32 mouse cellular contexts compared by ENCODE assay signal in genomic region chr1:74314796-74315195, GRCm38 (mm10). TPM values are rescaled to one million over a fixed set of nuclear protein-coding genes. Genes with fewer than 3 reads are reported as not detected.
"Had no signal": no experiment of that assay in that cellular context is flagged by ENCODE, and none has a peak within 500 bp of the region (broad histone marks: within the 10 kb centered on the region; RNA-seq: fewer than 3 reads in every experiment).

No protein-coding gene starts in this region.

- H3K4me3 ChIP-seq: heart, embryonic 10.5 days; heart, embryonic 12.5 days; hindbrain, embryonic 10.5 days; hindbrain, embryonic 12.5 days; intestine, embryonic 15.5 days; left cerebral cortex, adult 2 months; limb, embryonic 10.5 days; limb, embryonic 12.5 days; liver, embryonic 13.5 days; liver, embryonic 15.5 days had no signal

- DNase-seq: gastrocnemius, postnatal 10 days; gastrocnemius, postnatal 25 days; heart, postnatal 14 days; heart, postnatal 4 days; kidney, adult 2 months; kidney, adult 9 months; kidney, postnatal 10 days; kidney, postnatal 25 days; kidney, postnatal 4 days; liver; liver, embryonic 13.5 days; liver, postnatal 0 days had no signal

- H3K27ac ChIP-seq: heart, embryonic 10.5 days; hindbrain, embryonic 10.5 days; hindbrain, embryonic 12.5 days; hindbrain, embryonic 14.5 days; intestine, embryonic 15.5 days; left cerebral cortex, adult 2 months; limb, embryonic 10.5 days; limb, embryonic 12.5 days; liver, embryonic 13.5 days; liver, embryonic 15.5 days had no signal

- H3K9ac ChIP-seq: heart, embryonic 12.5 days; hindbrain, embryonic 12.5 days; hindbrain, embryonic 14.5 days; intestine, embryonic 15.5 days; limb, embryonic 12.5 days; liver, embryonic 13.5 days; liver, embryonic 15.5 days; liver, postnatal 0 days had no signal

- H3K27me3 ChIP-seq: heart, embryonic 12.5 days; hindbrain, embryonic 12.5 days; intestine, embryonic 15.5 days; limb, embryonic 12.5 days; liver, embryonic 13.5 days; liver, embryonic 15.5 days had no signal

- H3K4me1 ChIP-seq: hindbrain, embryonic 12.5 days had no signal

- H3K36me3 ChIP-seq: heart, embryonic 10.5 days; heart, embryonic 12.5 days; hindbrain, embryonic 10.5 days; hindbrain, embryonic 12.5 days; intestine, embryonic 15.5 days; limb, embryonic 10.5 days; limb, embryonic 12.5 days; liver, embryonic 13.5 days; liver, embryonic 15.5 days had no signal

RNA-seq across cellular contexts. Expression of gene Gpbar1, which starts 36.4 kb away (rescaled TPM):
- total RNA-seq: gastrocnemius, postnatal 25 days; gastrocnemius, postnatal 4 days; granulocyte monocyte progenitor cell, adult 5-6 weeks; heart, adult 8-10 months; heart, postnatal 14 days; heart, postnatal 4 days; layer of hippocampus, adult 18-20 months; layer of hippocampus, postnatal 10 days; layer of hippocampus, postnatal 25 days; left cerebral cortex, adult 2 months; left cerebral cortex, postnatal 14 days; left cerebral cortex, postnatal 36 days had no signal
- polyA plus RNA-seq: hindbrain, embryonic 16.5 days had no signal

RNA-seq across cellular contexts. Expression of gene Catip, which starts 47.1 kb away (rescaled TPM):
- total RNA-seq: gastrocnemius, postnatal 25 days; granulocyte monocyte progenitor cell, adult 5-6 weeks had no signal
- polyA plus RNA-seq: inflammation-experienced regulatory T-cells, adult 6 months; liver, embryonic 15.5 days; liver, postnatal 0 days had no signal
